Comparison of ENCODE assay signal across 8 mouse cellular contexts in genomic region chr1:194624411-194624810, GRCm38 (mm10). TPM values are rescaled to one million over a fixed set of nuclear protein-coding genes. Genes with fewer than 3 reads are reported as not detected.
DNase-seq lines count a peak whose midpoint lies in the region; ATAC-seq and TF ChIP-seq lines count a peak whose summit lies in the region.

No protein-coding gene starts in this region.

- TF ChIP-seq POLR2A in lung, adult 2 months (IDR thresholded peaks at IDR 0.05; ENCODE audit: borderline replicate concordance, extremely low read depth, low read depth, low read length), result no peak

- H3K9ac ChIP-seq in hindbrain, embryonic 13.5 days, result peak overlapping the region; percentile 97
- H3K9ac ChIP-seq in stomach, embryonic 15.5 days, result no peak overlapping the region

- H3K4me2 ChIP-seq in hindbrain, embryonic 13.5 days, result peak overlapping the region; percentile 63
- peak overlapping the region; percentile 26; the same call in 1 of the 2 replicates for H3K4me2 ChIP-seq in stomach, embryonic 15.5 days

- no peak for ATAC-seq in hindbrain, embryonic 13.5 days (ENCODE audit: low FRiP score)
- no peak for ATAC-seq in stomach, embryonic 15.5 days (ENCODE audit: insufficient read depth, low FRiP score, low read depth)

- H3K4me1 ChIP-seq in lung, adult 2 months (ENCODE audit: control insufficient read depth, insufficient read depth, low read length), result peaks cover 47% of the 10 kb centered on the region
- H3K4me1 ChIP-seq in hindbrain, embryonic 13.5 days (replicated peaks), result peaks cover 90% of the 10 kb centered on the region
- peaks cover 38% of the 10 kb centered on the region for H3K4me1 ChIP-seq in stomach, embryonic 15.5 days

- H3K27ac ChIP-seq in hindbrain, embryonic 13.5 days, result peak overlapping the region; percentile 73
- H3K27ac ChIP-seq in stomach, embryonic 15.5 days, result 0 out of 2 replicates have a peak overlapping the region, but pooled peaks have one; percentile 6

- 43% methylated on average over 2 of the region's 2 CpGs for WGBS in lung, adult 2 months
- WGBS in hindbrain, embryonic 13.5 days, result 39% methylated on average over 2 of the region's 2 CpGs
- 35% methylated on average over 2 of the region's 2 CpGs for WGBS in stomach, embryonic 15.5 days

- H3K4me3 ChIP-seq in lung, adult 2 months (replicated peaks; ENCODE audit: extremely low read depth, low read depth, low read length), result no peak overlapping the region
- H3K4me3 ChIP-seq in hindbrain, embryonic 13.5 days, result peak overlapping the region; percentile 96
- no peak overlapping the region for H3K4me3 ChIP-seq in stomach, embryonic 15.5 days (replicated peaks)

- H3K9me3 ChIP-seq in hindbrain, embryonic 13.5 days, result no peaks in the 10 kb centered on the region
- no peaks in the 10 kb centered on the region for H3K9me3 ChIP-seq in stomach, embryonic 15.5 days

- DNase-seq in cerebellum, postnatal 25 days, result peak; percentile 53 to 66
- no peak for DNase-seq in cerebellum, postnatal 4 days (ENCODE audit: low spot score in 2 of 2)
- no peak for DNase-seq in lung, adult 2 months
- DNase-seq in lung, postnatal 14 days, result no peak
- no peak for DNase-seq in spleen, postnatal 4 days (ENCODE audit: low spot score in 2 of 2)
- no peak for DNase-seq in spleen, postnatal 14 days (ENCODE audit: low spot score in 2 of 2)

- TF ChIP-seq CTCF in lung, adult 2 months (IDR thresholded peaks at IDR 0.05; ENCODE audit: insufficient read depth, low read length), result 0 out of 2 replicates have a peak, but pooled peaks have one; percentile 21

- H3K36me3 ChIP-seq in hindbrain, embryonic 13.5 days, result 0 out of 2 replicates have a peak, but pooled peaks cover 3% of the 10 kb centered on the region
- no peaks in the 10 kb centered on the region for H3K36me3 ChIP-seq in stomach, embryonic 15.5 days

- H3K27me3 ChIP-seq in hindbrain, embryonic 13.5 days, result no peaks in the 10 kb centered on the region
- no peaks in the 10 kb centered on the region for H3K27me3 ChIP-seq in stomach, embryonic 15.5 days (replicated peaks)

RNA-seq across cellular contexts. Expression of gene Plxna2, which starts 6.4 kb away (rescaled TPM):
- polyA plus RNA-seq in lung, adult 2 months (2012; rRNA removed), result 12.0 and 12.8 TPM in 2 replicates
- polyA plus RNA-seq in hindbrain, embryonic 13.5 days (2015; fragmentation: Nextera tagmentation; extraction: Ambion mirVana), result 36.1 and 36.5 TPM in 2 replicates
- polyA plus RNA-seq in stomach, embryonic 15.5 days (2015; fragmentation: Nextera tagmentation; extraction: Ambion mirVana), result 6.6 and 8.3 TPM in 2 replicates

Comparison
In these comparisons a context has a peak if more than half of its experiments do, and no peak if none do; other contexts are left out.
1. DNase-seq: peak in cerebellum, postnatal 25 days (2 of 2); none in cerebellum, postnatal 4 days (0 of 2), lung, adult 2 months (single experiment), lung, postnatal 14 days (single experiment), spleen, postnatal 4 days (0 of 2) and spleen, postnatal 14 days (0 of 2).